Mouse (Mus musculus) erythroblast, embryonic 14.5 days (primary cell): ENCODE data around the gene Nckap5.

Experiments
- GATA1 ChIP-seq: IDR thresholded peaks from 2 replicates; pipeline ENCODE4 v1.6.1; 2012; ENCODE audit warnings: low read length, inconsistent platforms, mixed read lengths
- TAL1 ChIP-seq: IDR thresholded peaks from 3 replicates; pipeline ENCODE4 v1.6.1; 2012; ENCODE audit warnings: low read length, inconsistent platforms, mixed read lengths

DNA sequence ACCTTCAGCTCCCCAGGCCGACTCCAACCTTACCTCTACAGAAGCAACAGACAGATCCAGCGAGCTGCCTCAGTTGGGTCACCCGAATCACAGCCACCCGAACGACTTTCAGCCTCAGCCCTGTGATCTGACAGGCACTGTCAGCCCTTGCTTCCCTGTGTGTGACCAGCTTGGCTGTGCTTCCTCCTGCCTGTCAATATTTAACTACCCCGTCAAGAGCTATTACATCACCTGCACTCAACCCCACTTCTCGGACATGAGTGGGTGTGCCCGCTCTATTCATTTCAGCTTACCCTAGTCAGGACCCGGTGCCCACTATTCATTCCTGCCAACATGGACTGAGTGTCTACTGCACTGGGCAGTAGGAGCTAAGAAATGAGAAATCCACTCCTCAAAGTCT is 226.0 kb downstream of the Nckap5 start:
- TF ChIP-seq GATA1 (no peak), TAL1 (no peak)
